Mouse (Mus musculus) lung, adult 2 months (tissue): ENCODE data around the gene Gm10037.

ENCODE experiments used
- CTCF ChIP-seq: fragments of 200-500 bp; IDR thresholded peaks from 2 replicates; pipeline ENCODE4 v1.5.1; 2011; ENCODE audit warnings: mild to moderate bottlenecking, low read length, control low read depth; ENCODE audit not compliant: insufficient read depth
- POLR2A ChIP-seq: fragments of 200-500 bp; IDR thresholded peaks from 2 replicates; pipeline ENCODE4 v1.6.1; 2011; ENCODE audit warnings: low read depth, mild to moderate bottlenecking, control low read depth, low read length, borderline replicate concordance; ENCODE audit errors: extremely low read depth

GRCm38 (mm10) chr13:67818636-67819035 lies 12.3 kb upstream of the Gm10037 start:
- TF ChIP-seq CTCF (no peak), POLR2A (no peak)
